Mouse (Mus musculus) granulocyte monocyte progenitor cell, adult 5-6 weeks (primary cell): ENCODE measurements at regions not wholly inside any gene's neighbourhood (a gene's known extent, or its start where the extent isn't known, plus 50 kb on each side); places are given as distances from the start of the nearest gene placed in this dataset.

Experiments used
- ATAC-seq: replicated peaks from 2 replicates; pipeline ENCODE4 v1.8.0; 2016; ENCODE audit warnings: mild to moderate bottlenecking, moderate TSS enrichment, inconsistent platforms; ENCODE audit not compliant: poor library complexity, severe bottlenecking

DNA sequence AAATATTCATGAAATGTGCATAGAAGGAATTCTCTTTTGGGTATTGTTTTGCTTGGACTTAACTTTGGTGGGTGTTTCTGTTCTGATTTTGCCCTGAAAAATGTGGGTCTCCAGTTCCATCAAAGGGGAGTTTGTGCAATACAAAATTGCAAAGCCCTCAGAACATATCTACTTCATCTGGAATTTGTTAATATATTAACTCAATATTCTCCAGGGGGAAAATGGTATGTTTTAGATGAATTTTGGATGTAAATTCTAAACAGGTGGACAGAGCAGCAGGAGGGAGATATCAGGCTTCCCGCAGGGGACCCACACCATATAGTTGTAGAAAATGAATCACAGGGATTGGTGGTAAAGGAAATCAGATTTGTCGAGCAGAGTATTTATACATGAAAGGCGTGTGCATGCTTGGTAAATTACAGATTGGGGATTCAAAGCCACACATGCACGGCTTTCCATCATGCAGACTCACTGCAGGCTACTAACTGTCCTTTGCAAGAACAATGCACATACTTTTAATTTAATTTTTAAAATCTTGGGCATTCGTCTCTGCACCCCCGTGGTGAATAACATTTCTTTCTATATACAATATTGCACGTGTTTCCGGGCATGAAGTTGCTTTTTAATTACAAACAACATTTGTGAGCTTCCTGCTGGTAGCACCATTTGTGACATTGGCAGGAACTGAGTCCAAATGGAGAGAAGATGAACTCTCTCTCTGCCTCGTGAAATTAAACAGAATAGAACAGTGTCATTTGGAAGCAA is 104.8 kb upstream of the Adgrl4 start:
- no peak for ATAC-seq

DNA sequence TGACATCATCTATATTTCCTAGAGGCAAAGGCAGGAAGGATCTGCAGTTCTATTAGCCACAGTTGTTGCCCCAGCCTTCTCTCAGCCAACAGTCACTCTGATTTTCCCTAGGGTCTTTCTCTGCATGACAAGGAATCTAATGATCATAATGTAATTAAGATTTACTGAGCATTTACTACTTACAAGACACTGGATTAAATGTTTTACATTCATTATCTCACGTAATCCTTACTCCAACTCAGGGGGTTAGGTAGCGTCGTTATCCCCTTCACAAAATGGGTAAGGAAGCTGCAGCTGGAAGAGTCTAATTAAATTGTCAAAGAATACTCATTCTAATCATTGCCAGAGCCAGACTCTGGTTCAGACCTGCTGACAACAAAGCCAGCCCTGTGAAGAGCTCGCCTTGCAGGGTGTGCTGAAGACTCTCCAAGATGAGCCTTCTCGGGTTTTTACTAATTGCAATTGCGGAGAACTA is 103.8 kb upstream of the Adgrl4 start:
- no peak for ATAC-seq

- ATAC-seq: no peak
Observed at GRCm38 (mm10) chr3:151351481-151352090, 86.1 kb upstream of the Adgrl4 start.

DNA sequence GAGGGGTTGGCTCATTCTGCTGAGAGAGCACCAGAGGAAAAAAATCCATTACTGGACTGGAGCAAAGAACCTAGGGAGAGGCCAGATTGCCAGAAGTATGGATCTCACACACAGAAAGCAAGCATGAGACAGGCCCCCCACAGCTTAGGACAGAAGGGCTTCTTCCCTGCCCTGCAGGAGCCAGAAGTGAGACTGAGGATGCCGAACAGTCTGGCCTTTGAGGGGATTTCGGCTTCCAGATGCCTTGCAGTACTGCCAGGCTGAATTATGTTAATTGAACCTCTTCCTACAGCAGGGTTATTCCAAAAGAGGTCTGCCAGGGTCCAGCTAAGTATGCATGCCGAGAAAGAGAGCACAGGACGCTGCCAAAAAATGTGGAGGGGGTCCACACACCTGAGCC is 71.4 kb upstream of the Adgrl4 start:
- no peak for ATAC-seq

DNA sequence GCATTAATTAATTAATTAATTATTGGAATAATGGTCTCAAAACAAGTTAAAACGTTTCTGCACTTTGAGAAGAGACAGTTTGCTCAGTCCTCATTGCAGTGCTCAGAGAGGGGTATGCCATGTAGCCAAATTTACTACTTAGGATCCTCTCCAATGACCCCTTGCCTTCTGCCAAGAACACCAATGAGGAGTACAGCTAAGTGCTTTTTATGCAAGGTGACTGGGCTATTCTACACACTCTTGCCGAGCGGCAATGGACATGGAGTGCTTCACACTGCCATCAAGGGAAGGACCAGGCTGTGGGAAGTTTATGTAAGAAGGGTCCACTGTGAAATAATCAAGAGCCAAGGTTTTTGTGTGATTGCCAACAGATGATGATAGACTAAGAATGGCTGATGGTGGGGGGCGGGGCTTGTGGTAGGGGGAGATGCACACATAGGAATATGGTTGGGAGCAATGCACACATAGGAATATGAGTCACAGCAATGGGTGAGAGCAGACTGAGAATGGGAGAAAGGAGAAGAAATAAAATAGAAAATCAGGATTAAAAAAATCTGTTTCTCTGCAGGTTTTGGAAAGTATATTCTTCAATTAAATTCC is 70.9 kb upstream of the Adgrl4 start:
- no peak for ATAC-seq

DNA sequence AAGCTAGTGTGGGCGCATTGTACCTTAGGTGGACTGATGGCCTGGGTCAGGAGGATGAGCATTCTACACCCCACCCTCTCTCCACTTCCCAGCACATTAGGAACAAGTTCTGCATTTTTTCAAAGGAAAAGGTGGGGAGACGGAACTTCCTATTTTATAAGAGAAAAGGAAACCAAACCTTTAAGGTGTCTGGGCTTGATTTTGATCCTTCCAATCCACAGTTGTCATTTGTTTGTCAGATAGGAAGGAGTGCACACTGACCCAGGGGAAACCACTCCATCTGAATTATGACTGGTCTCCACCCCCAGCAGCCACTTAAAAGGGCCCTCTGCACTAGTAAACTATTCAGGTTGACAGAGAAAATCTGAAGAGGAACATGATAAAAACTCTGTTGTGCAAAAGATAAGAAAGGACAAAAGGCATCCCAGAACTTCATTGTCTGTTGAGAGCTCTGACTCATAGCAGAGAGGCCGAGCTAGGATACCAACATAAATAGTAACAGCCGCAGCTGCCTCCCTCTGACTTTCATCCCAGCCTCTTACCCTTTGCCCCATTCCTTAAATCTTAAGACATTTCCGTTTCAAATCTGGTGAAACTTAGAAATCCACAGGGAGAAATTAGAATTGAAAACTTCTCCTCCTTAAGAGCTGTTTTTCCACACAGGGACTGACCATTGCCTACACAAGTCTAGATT is 54.2 kb upstream of the Adgrl4 start:
- ATAC-seq: peak; percentile 71

DNA sequence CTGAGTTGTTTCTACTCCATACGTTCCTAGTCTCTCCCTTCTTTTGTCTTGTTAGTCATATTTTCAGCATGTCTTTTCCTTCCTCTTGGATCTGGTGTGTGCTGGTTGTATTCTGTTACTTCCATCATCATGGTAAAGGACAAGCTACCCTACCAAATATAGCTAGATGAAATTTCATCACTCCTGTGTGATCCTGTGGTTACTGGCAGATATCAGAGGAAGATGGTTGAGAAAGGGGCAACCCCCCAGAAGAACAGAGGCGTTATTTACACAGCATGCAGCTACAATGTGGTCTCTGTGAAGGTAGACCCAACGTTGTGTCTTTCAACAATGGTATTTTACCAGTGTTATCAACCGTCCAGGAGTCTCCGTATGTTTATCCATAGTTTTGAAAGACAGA is 52.8 kb upstream of the Adgrl4 start:
- peak; percentile 79 for ATAC-seq

DNA sequence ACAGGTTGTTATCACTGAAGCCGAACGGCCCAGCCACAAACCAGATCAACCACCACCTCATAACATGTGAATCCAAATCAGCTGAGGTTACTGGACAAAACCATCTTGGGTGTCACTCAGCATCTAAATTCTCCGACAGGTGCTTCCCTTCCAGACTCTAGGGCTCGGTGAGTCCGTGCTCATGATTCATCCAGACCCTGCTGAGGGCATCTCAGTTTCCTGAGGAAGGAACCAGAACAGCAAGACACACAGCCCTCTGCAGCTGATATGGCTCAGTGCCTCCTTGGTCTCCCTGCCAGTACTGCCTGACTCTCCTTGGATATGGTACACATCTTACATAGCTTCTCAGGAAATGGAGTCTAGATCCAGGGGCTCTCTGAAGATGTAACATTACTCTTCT is 51.6 kb upstream of the Adgrl4 start:
- peak; percentile 20 for ATAC-seq
